Mouse (Mus musculus) liver, adult 2 months (tissue): ENCODE results near the gene Fst. TPM values are rescaled to one million over a fixed set of nuclear protein-coding genes. Genes with fewer than 3 reads are reported as not detected.

ENCODE experiments used
- DNase-seq: peaks from one replicate; pipeline ENCODE4 v3.0.0-alpha.2; 2011; ENCODE audit warnings: low read depth, low spot score; ENCODE audit errors: extremely low read depth
- H3K27ac ChIP-seq: fragments of 200-500 bp; replicated peaks from 2 replicates; pipeline ENCODE4 v1.5.1; 2012; ENCODE audit warnings: low read depth, mild to moderate bottlenecking, control low read depth, inconsistent platforms, low read length; ENCODE audit not compliant: insufficient read depth
- H3K27me3 ChIP-seq: fragments of 200-500 bp; 2 replicates; pipeline ENCODE4 v1.6.1; 2012; ENCODE audit warnings: mild to moderate bottlenecking, moderate library complexity, low read length, inconsistent platforms; ENCODE audit not compliant: control insufficient read depth, insufficient read depth
- H3K36me3 ChIP-seq: fragments of 200-500 bp; 2 replicates; pipeline ENCODE4 v1.6.1; 2012; ENCODE audit warnings: low read length, inconsistent platforms; ENCODE audit not compliant: control insufficient read depth, insufficient read depth
- H3K4me1 ChIP-seq: fragments of 200-500 bp; 2 replicates; pipeline ENCODE4 v1.6.1; 2011; ENCODE audit warnings: low read length; ENCODE audit not compliant: control insufficient read depth, insufficient read depth
- H3K4me3 ChIP-seq: fragments of 200-500 bp; 2 replicates; pipeline ENCODE4 v1.5.1; 2011; ENCODE audit warnings: low read depth, mild to moderate bottlenecking, control low read depth, low read length, moderate library complexity; ENCODE audit not compliant: insufficient read depth
- H3K79me2 ChIP-seq: fragments of 200-500 bp; 2 replicates; pipeline ENCODE4 v1.6.1; 2012; ENCODE audit warnings: inconsistent platforms, mild to moderate bottlenecking, low read length, moderate library complexity; ENCODE audit not compliant: control insufficient read depth, insufficient read depth
- H3K9ac ChIP-seq: fragments of 200-500 bp; 2 replicates; pipeline ENCODE4 v1.6.1; 2012; ENCODE audit warnings: low read depth, mild to moderate bottlenecking, control low read depth, inconsistent platforms, low read length
- CTCF ChIP-seq: fragments of 200-500 bp; IDR thresholded peaks from 2 replicates; pipeline ENCODE4 v1.5.1; 2011; ENCODE audit warnings: low read depth, low read length, control low read depth
- POLR2A ChIP-seq: fragments of 200-500 bp; IDR thresholded peaks from 2 replicates; pipeline ENCODE4 v1.6.1; 2011; ENCODE audit warnings: low read length, control low read depth; ENCODE audit not compliant: insufficient read depth; ENCODE audit errors: extremely low read depth
- WGBS: fragments of 180-500 bp; shearing (Covaris S2); methylation state at CpG from one replicate; pipeline ENCODE4 v1.1.7; 2018; 5-methylcytosine and 5-hydroxymethylcytosine counted together
- polyA plus RNA-seq: library from polyadenylated mRNA; depleted of rRNA; stranded (reverse); fragments of >200 nt; gene quantifications from 2 replicates; pipeline ENCODE4 v1.2.3, GENCODE M21; 2012
- total RNA-seq: library from RNA; depleted of rRNA; stranded (reverse); fragments of >200 nt; gene quantifications from 2 replicates; pipeline ENCODE4 v1.2.3, GENCODE M21; 2014

Gene Fst
- total and polyA plus RNA-seq, 2 experiments = 0.92 to 1.3 TPM

- DNase-seq = no peak
- no peaks in the 10 kb centered on the region for H3K27me3 ChIP-seq
- no peak overlapping the region for H3K9ac ChIP-seq
- TF ChIP-seq POLR2A = no peak
- TF ChIP-seq CTCF = no peak
- no peaks in the 10 kb centered on the region for H3K79me2 ChIP-seq
- H3K27ac ChIP-seq = no peak overlapping the region
- peaks cover 2% of the 10 kb centered on the region; the same call in 1 of the 2 replicates for H3K36me3 ChIP-seq
- 81% methylated on average over 13 of the region's 13 CpGs for WGBS
- 0 out of 2 replicates have a peak, but pooled peaks cover 3% of the 10 kb centered on the region for H3K4me1 ChIP-seq
- no peak overlapping the region for H3K4me3 ChIP-seq
These were observed 3.0 kb downstream of the Fst start for GRCm38 (mm10) chr13:114455788-114456187.

- Histone ChIP-seq H3K9ac (no peak overlapping the region), H3K27ac (no peak overlapping the region), H3K36me3 (no peaks in the 10 kb centered on the region), H3K4me3 (no peak overlapping the region), H3K27me3 (no peaks in the 10 kb centered on the region), H3K79me2 (no peaks in the 10 kb centered on the region), H3K4me1 (no peaks in the 10 kb centered on the region)
- TF ChIP-seq CTCF (no peak), POLR2A (no peak)
- no peak for DNase-seq
- WGBS = 82% methylated on average over 2 of the region's 2 CpGs
These were observed 11.5 kb downstream of the Fst start for GRCm38 (mm10) chr13:114447213-114447612.

- DNase-seq = peak; percentile 2
- Histone ChIP-seq H3K4me3 (no peak overlapping the region), H3K27ac (no peak overlapping the region), H3K9ac (no peak overlapping the region), H3K4me1 (no peaks in the 10 kb centered on the region), H3K36me3 (no peaks in the 10 kb centered on the region), H3K79me2 (no peaks in the 10 kb centered on the region), H3K27me3 (no peaks in the 10 kb centered on the region)
- 65% methylated on average over 5 of the region's 5 CpGs for WGBS
- no peak for TF ChIP-seq CTCF
- TF ChIP-seq POLR2A = no peak
These were observed 26.3 kb downstream of the Fst start for GRCm38 (mm10) chr13:114432491-114432890.

GRCm38 (mm10) chr13:114425230-114425629 lies 33.5 kb downstream of the Fst start:
- Histone ChIP-seq H3K9ac (no peak overlapping the region), H3K79me2 (no peaks in the 10 kb centered on the region), H3K4me1 (no peaks in the 10 kb centered on the region), H3K36me3 (no peaks in the 10 kb centered on the region), H3K4me3 (no peak overlapping the region), H3K27ac (no peak overlapping the region), H3K27me3 (no peaks in the 10 kb centered on the region)
- DNase-seq = no peak
- 93% methylated on average over 5 of the region's 5 CpGs for WGBS
- no peak for TF ChIP-seq CTCF
- TF ChIP-seq POLR2A = no peak

GRCm38 (mm10) chr13:114420235-114420634 lies 38.5 kb downstream of the Fst start:
- no peak for TF ChIP-seq CTCF
- TF ChIP-seq POLR2A = no peak
- no peak overlapping the region for H3K27ac ChIP-seq
- H3K4me1 ChIP-seq = no peaks in the 10 kb centered on the region
- H3K27me3 ChIP-seq = no peaks in the 10 kb centered on the region
- no peaks in the 10 kb centered on the region for H3K36me3 ChIP-seq
- 87% methylated on average over 8 of the region's 8 CpGs for WGBS
- no peak for DNase-seq
- H3K4me3 ChIP-seq = no peak overlapping the region
- H3K9ac ChIP-seq = no peak overlapping the region
- H3K79me2 ChIP-seq = no peaks in the 10 kb centered on the region

- no peaks in the 10 kb centered on the region for H3K79me2 ChIP-seq
- no peaks in the 10 kb centered on the region for H3K4me1 ChIP-seq
- no peak for TF ChIP-seq CTCF
- TF ChIP-seq POLR2A = no peak
- WGBS = 63% methylated on average over 3 of the region's 3 CpGs
- H3K36me3 ChIP-seq = no peaks in the 10 kb centered on the region
- no peak overlapping the region for H3K9ac ChIP-seq
- no peak overlapping the region for H3K27ac ChIP-seq
- DNase-seq = no peak
- no peaks in the 10 kb centered on the region for H3K27me3 ChIP-seq
- H3K4me3 ChIP-seq = no peak overlapping the region
These were observed 39.4 kb downstream of the Fst start for GRCm38 (mm10) chr13:114419364-114419763.
